Mouse (Mus musculus) megakaryocyte, embryonic 14.5 days (primary cell): ENCODE results near the gene Birc2.

Source experiments
- FLI1 ChIP-seq: IDR thresholded peaks from 2 replicates; pipeline ENCODE4 v1.6.1; 2012; ENCODE audit warnings: low read length, inconsistent platforms, mixed read lengths
- GATA1 ChIP-seq: IDR thresholded peaks from 3 replicates; pipeline ENCODE4 v1.6.1; 2012; ENCODE audit warnings: mixed read lengths, low read length, inconsistent platforms, borderline replicate concordance

GRCm38 (mm10) chr9:7855374-7855773 lies 18.5 kb upstream of the Birc2 start:
- TF ChIP-seq GATA1: no peak
- TF ChIP-seq FLI1: no peak
